8 mouse cellular contexts compared by ENCODE assay signal in genomic region chr3:107709156-107709555, GRCm38 (mm10).
"Had no signal": no experiment of that assay in that cellular context is flagged by ENCODE, and none has a peak within 500 bp of the region (broad histone marks: within the 10 kb centered on the region; RNA-seq: fewer than 3 reads in every experiment).

No protein-coding gene starts in this region.

- DNase-seq: kidney, postnatal 14 days; kidney, postnatal 4 days; left cerebral cortex, postnatal 4 days; liver, postnatal 0 days; lung, embryonic 14.5 days; thymus, adult 18-20 months; thymus, postnatal 14 days; thymus, postnatal 4 days had no signal
